Mouse (Mus musculus): ENCODE data around the gene Tubb2a.

The Tubb2a gene

GRCm38 (mm10) chr13:34051692-34052091, 26.1 kb downstream of the Tubb2a start:
- in situ Hi-C loops (cut with MseI, MboI) = no loop called here

DNA sequence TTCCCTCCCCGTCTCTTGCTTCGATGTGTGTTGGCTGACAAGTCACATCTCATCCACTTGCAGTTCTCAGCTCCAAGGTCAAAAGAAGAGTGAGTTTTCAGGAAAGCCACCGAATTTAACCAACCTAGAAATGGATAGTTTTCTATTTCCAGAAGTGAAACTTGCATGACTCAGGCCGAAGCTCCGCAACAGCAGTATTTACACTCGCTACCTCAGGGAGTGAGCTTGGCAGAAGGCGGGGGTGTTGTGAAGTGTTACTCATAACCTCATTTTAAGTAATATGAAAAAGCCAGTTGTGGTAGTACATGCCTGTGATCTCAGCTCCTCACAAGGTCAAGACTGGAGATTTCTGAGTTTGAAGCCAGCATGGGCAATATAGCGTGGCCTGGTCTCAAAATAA, 27.3 kb downstream of the Tubb2a start:
- in situ Hi-C loops (cut with MseI, MboI) = no loop called here

GRCm38 (mm10) chr13:34047526-34047925, 30.3 kb downstream of the Tubb2a start:
- in situ Hi-C loops (cut with MseI, MboI) = loop anchor here (5.0 kb wide), 2 partner anchors 100 to 105 kb away; no protein-coding TSS in a partner anchor

DNA sequence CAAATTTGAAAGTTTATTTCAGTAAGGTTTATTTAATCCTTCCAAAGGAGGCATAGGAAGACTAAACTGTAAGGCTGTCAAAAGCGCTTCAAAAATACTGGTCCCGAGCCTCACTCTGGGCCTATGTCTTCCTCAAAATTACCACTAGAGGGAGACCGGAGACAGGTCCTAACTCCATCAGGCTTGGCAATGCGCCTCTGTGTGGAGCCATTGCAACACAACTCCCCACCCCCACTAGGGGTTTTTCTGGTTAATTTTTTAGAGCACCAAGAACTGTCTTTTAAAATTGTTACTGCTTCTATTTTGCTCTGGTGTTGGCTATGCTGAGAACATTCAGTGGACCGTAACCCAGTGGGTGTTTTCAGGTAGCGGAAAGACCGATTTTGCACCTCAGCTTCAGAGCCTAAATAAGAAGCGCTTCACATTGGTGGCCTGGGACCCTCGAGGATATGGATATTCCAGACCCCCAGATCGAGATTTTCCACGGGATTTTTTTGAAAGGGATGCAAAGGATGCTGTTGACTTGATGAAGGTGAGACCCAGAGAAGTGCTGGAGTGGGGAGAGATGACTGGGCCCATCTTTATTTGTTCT, 31.3 kb downstream of the Tubb2a start:
- in situ Hi-C loops (cut with MseI, MboI) = loop anchor here (5.0 kb wide), 2 partner anchors 101 to 106 kb away; no protein-coding TSS in a partner anchor

DNA sequence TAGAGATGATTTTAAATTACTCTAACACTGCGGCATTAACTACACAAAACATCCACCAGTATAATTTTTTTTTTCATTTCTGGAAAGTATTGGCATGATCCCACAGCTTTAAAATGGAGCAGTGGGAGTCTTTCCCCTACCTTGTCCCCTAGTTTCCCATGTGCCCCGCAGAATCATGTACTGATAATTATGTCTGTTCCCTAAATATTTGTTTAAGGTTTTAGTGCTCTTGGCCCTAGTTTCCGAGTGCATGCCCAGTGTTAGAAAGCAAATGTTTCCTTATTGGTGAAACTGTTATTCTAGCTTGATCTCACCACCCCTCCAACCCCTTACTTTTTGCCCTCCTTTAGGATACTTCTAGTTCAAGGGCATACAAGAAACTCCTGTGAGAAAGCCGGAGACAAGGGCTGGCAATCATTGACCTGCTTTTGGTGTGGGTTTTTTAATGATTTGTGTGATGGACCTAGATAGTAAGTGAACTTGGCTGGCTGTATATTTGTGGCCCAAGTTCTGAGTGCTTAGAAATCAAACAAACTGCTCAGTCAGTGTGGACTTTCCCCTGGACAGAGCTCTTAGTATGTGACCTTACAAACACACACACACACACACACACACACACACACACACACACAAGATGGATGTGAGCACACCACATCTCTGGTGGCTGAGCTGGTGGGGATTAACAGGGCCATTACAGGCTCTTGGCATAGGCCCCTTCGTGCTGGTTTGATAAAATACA, 32.1 kb downstream of the Tubb2a start:
- in situ Hi-C loops (cut with MseI, MboI) = loop anchor here (5.0 kb wide), 2 partner anchors 102 to 107 kb away; no protein-coding TSS in a partner anchor

DNA sequence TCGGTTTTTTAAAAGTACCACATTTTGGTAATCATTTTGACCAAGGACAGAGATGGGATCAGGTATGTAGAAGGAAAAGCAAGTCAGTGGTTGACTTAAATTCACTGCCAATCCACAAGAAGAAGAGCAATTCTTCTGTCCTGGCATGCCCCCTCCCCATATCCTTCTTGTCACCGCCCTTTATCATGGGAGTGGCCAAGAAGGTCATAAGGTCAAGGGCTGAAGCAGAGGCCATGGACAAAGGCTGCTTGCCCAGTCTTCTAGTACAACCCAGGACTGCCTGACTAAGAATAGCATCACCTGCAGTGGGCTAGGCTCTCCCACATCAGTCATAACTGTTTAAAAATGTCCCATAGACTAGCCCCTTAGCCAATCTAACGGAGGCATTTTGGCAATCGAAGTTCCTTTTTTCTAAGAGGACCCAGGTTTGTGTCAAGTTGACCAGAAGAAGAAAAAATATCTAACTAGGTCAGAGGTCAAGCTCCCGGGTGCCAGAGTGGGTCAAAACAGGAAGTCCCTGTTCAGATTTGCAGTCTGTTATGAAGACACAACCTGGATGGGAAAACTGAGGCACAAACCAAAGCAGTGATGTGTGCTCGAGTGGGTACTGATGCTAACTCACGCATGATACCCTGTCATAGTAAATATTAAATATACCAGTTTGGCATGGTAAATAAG, 34.0 kb downstream of the Tubb2a start:
- in situ Hi-C loops (cut with MseI, MboI) = no loop called here

GRCm38 (mm10) chr13:34040091-34040490, 37.7 kb downstream of the Tubb2a start:
- in situ Hi-C loops (cut with MseI, MboI) = no loop called here

DNA sequence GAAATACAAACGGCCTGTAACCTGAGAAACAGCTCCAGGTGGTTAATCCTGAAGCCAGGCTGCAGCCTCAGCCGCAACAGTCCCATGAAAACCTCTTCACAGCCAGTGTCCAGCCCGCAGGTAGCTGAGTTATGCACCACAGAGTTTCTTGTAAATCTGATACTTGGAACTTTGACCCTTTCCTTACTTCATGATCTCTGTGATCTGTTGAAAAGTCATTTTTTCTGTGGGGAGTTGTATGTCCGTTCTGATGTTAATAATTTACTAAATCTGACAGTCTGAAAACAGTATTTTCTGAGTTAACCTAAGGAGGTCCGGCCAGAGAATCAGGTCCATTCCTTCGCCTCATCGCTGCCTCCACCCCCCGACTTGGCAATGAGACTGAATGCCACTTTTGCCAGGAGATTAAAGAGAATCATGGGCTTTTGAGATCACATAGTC, 38.9 kb downstream of the Tubb2a start:
- in situ Hi-C loops (cut with MseI, MboI) = no loop called here

- in situ Hi-C loops (cut with MseI, MboI) = no loop called here
Measured at GRCm38 (mm10) chr13:34038056-34038432, 39.8 kb downstream of the Tubb2a start.

DNA sequence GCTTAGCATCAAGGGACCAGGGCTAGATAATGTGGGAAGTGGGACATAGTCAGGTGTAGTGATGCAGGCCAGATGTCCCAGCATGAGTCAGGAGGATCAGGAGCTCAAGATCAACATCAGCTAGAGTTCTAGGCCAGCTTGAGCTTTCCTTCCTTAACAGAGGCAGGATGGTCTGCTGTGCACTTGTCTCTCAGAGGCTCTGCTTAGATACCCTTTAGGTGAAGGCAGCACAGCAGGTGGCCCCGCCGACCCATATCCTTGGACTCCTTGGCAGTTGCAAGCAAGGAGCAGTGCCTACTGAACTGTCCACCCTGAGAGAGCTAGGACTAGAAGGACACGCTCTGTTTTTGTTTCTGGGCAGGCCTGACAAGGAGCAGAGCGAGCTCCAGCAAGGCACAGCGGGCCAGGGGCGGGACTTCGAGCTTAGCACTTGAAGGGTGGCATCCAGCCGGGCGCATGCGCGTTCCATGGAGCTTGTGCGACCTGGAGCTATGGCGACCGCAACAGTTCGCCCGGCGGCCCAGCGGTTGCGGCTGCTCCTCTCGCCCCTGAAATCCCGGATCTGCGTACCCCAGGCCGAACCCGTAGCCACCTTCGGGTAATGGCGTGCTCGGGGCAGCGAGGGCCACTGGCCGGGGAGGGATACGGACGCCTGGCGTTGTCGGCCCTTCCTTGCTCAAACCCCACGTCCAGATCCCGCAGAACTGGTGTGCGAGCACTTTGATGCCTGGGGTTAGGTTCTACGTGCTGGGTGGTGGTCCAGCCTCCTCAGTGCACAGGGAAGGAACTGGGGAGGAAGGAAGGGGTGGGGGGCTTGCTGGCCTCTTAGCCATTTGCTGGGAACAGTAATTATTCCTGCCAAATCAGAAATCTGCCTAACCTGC, 40.4 kb downstream of the Tubb2a start, which contains the start of gene Bphl:
TSS of gene Bphl (plus strand) at position 426 of the 884 bp plus-strand sequence.
- in situ Hi-C loops (cut with MseI, MboI) = no loop called here

DNA sequence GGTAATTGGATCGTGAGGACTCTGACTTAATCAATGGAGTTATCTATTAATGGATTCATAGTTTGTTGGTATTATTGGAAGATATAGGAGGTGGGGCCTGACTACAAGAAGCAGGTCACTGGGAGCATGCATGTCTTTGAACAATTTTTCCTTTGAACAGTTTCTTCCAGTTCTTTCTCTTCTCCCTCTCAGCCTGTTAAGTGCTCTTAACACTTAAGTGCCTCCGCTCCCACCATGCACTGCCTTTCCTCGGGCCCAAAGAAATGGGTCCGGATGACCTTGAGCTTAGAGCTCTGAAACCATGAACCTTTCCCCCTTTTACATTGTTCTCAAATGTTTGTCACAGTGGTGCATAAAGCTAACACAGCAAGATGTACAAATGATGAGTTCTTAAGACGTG, 41.1 kb downstream of the Tubb2a start:
- in situ Hi-C loops (cut with MseI, MboI) = no loop called here

DNA sequence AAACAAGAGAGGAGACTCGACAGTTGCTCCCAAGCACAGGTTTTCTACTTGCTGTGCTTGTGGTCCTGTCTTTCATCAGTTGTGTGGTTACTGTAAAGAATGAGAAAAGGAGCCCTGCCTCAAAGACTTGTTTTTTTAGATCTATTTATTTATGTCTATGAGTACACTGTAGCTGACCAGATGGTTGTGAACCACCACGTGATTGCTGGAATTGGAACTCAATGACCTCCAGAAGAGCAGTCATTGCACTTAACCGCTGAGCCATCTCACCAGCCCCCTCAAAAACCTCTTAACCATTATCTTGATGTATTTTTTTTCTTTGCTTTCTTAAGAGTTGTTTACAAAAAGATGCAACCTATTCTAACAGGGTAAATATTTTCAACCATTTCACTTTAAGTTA, 42.4 kb downstream of the Tubb2a start:
- in situ Hi-C loops (cut with MseI, MboI) = no loop called here

GRCm38 (mm10) chr13:34032041-34032440, 45.8 kb downstream of the Tubb2a start:
- in situ Hi-C loops (cut with MseI, MboI) = no loop called here

Data from mouse trophoblast stem cell (cell line).